Mouse (Mus musculus) 3134 (cell line): ENCODE measurements around the gene Hist1h2bn.
A peak's percentile ranks its signal among the peaks of the same experiment; 100 is the strongest.

Experiments used
- DNase-seq: peaks from one replicate; pipeline ENCODE4 v3.0.0-alpha.2; 2011; ENCODE audit warnings: low spot score; ENCODE audit not compliant: insufficient read length; ENCODE audit errors: extremely low read depth

The Hist1h2bn gene

DNA sequence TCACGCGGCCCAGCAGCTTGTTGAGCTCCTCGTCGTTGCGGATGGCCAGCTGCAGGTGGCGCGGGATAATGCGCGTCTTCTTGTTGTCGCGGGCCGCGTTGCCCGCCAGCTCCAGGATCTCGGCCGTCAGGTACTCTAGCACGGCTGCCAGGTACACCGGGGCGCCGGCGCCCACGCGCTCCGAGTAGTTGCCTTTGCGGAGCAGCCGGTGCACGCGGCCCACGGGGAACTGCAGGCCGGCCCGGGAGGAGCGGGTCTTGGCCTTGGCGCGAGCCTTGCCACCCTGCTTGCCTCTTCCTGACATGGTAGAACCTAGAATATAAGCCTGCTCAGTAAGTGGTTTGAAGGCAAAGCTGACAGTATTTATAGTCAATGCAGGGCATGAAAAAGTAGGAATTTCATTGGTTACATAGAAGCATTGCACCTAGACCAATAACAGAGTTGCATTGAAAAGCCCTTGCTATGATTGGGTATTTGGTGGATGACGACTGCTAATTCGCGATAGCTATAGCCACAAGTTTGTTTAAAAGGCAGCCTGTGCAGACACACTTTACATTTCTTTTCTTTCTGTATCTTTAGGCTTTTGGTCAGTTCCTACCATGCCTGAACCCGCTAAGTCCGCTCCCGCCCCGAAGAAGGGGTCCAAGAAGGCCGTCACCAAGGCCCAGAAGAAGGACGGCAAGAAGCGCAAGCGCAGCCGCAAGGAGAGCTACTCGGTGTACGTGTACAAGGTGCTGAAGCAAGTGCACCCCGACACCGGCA lies at the start of gene Hist1h2bn, which contains the start of gene Hist1h2ak:
Hist1h2bn (plus strand) TSS at position 600 of the 762 bp plus-strand sequence.
Hist1h2ak (minus strand) TSS at position 304 of the 762 bp plus-strand sequence.
- peak; percentile 95 for DNase-seq

DNA sequence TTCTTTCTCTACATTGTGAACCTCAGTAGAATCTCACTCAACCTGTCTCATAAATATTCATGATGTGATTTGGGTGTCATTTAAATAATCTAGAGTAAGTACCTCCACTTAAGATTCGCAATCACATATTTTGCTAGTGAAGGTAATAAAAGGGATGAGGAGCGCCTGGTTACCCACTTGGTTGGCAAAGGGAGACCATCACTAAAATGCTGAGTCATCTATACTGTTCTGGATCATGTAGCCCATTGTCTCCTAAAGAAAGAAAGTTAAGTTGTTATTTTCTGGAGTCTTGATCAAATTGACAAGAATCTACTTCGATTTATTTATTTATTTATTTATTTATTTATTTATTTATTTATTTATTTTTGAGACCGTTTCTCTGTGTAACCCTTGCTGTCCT lies 47.3 kb upstream of the Hist1h2bn start:
- DNase-seq, result no peak

DNA sequence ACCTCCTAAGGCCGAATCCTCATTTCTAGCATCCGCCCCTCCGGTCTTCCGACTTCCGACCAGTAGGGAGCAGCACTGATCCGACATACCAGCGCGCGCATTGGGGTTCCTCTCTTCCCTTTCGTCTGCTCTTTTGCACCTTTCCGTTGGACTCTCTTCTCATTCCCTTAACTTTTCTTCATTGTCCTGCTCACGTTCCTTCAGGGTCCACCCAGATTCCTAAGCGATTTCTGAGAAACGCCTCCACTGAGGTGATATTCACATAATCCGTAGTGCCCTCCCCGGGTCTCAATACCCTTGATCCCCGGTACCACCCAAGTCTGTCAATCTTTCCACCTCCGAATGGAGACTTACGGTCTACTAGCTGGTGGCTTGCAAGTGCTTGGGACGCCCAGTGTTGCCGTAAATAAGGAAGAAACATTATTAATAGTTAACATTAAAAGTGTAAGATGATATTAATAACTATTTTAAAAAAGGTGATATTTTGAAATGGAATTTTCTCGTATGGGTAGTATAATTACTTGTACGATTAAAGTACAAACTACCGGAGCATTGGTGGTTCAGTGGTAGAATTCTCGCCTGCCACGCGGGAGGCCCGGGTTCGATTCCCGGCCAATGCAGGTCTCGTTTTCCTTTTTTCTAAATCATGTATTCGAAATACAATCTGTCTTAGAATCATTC lies 43.8 kb upstream of the Hist1h2bn start:
- DNase-seq, result peak; percentile 67

DNA sequence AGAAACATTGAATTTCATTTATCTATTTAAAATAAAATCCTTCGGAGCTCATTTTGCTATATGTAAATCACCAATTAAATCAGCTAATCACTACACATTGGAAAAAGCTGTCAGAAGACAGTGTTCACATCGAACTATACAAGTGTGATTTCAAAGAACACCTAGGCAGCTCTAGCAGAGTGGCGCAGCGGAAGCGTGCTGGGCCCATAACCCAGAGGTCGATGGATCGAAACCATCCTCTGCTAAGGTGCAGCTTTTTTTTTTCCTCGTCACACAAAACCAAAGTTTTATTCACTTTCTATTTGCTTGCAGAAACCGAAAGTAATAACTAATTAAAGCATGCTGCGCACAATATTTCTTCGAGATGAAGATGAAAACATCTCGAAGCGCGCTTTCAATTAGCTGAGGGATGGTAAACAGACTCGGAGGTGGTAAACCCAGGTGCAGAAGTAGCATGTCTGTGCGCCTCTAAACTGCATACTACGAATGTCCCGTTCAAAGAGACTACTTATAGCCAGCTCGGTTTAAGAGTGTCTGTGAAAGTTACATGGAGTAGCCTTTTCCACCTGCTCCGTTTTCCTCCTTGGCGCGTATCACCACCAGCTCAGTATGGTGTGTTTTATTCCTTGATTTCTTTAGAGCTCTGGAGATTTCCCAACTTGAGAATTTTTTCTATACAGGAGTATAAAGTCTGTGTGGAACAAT lies 43.0 kb upstream of the Hist1h2bn start:
- peak; percentile 69 for DNase-seq

DNA sequence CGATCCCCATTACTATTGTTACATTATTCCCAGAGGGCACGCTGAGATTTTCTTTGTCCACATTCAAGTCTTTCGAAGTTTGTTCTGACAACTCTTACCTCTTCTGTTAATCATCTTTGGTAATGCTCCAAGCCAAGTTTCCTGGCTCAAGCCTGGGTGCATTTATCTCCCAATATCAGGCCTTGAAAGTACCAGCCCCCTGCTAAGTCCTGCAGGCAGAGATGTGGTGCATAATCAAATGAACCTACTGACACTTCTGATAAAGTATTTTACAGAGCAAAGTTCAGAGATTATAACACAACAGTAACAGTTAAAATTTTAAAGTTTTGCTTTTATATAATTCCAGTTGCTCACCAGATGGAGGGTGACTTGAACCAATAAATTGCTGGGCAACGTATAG lies 42.2 kb upstream of the Hist1h2bn start:
- DNase-seq, result no peak

DNA sequence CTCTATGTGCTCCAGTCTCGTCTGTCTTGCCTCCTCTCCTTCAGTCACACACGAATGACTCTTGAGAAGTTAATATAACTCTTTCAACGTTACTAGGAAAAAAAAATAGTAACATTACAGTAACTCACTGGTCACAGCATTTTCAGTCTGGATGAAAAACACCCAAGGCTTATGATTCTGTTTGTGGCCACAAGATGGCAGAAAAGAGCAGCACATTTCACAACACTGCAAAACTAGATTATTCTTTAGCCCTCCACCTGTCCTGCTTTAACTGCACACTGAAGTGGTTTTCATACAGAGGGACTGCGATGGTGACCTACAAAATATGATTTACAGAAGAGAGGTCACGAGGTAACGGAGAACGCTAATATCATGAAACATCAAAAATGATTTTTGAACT lies 39.2 kb upstream of the Hist1h2bn start:
- DNase-seq, result peak; percentile 41

DNA sequence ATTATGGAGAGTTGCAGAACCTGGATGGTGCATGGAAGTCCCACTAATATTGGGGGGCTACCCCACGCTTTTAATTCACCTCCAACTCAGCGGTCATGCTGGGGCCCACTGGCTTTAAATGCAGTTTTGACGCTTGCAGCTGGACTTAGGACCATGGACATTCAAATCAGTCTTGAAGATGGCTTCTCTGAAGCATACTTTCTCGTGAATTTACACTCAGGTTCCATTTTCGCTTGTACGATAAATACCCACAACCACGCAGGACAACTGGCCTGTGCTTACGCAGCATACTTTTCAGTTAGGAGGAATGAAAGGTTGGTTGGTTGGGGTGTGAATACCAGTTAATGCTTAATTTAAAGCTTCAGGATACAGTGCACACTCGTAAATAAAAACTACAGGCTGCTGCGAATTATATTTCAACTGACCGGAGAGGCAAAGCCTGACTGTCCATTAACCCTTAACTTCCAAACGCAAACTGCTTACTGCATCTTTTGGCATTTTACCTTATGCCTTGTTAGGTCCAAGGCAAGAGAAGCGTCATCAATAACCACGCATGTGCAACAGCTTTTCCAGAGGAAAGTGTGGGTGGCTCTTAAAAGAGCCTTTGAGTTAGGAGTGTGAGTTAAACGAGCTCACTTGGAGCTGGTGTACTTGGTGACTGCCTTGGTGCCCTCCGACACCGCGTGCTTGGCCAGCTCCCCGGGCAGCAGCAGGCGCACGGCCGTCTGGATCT lies 38.6 kb upstream of the Hist1h2bn start:
- peak; percentile 84 for DNase-seq

DNA sequence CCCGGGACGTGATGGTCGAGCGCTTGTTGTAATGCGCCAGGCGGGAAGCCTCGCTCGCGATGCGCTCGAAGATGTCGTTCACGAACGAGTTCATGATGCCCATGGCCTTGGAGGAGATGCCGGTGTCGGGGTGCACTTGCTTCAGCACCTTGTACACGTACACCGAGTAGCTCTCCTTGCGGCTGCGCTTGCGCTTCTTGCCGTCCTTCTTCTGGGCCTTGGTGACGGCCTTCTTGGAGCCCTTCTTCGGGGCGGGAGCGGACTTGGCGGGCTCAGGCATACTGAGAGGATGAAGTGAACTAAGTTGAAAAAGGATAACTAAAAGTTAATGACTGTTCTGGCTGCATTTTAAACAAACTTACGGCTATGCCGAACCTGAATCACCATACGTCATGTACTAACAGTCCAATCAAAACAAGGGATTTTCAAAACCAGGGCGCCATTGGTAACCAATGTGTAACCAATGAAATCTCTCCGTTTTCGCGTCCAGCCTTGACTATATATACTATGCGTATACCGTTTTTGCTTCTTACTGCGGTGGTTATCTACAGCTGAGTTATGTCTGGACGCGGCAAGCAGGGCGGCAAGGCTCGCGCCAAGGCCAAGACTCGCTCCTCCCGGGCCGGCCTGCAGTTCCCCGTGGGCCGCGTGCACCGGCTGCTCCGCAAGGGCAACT lies 37.9 kb upstream of the Hist1h2bn start, which contains the start of the genes Hist1h2bl and Hist1h2ai:
Hist1h2bl (minus strand) TSS at position 280 of the 676 bp plus-strand sequence.
Hist1h2ai (plus strand) TSS at position 559 of the 676 bp plus-strand sequence.
- peak; percentile 92 for DNase-seq

DNA sequence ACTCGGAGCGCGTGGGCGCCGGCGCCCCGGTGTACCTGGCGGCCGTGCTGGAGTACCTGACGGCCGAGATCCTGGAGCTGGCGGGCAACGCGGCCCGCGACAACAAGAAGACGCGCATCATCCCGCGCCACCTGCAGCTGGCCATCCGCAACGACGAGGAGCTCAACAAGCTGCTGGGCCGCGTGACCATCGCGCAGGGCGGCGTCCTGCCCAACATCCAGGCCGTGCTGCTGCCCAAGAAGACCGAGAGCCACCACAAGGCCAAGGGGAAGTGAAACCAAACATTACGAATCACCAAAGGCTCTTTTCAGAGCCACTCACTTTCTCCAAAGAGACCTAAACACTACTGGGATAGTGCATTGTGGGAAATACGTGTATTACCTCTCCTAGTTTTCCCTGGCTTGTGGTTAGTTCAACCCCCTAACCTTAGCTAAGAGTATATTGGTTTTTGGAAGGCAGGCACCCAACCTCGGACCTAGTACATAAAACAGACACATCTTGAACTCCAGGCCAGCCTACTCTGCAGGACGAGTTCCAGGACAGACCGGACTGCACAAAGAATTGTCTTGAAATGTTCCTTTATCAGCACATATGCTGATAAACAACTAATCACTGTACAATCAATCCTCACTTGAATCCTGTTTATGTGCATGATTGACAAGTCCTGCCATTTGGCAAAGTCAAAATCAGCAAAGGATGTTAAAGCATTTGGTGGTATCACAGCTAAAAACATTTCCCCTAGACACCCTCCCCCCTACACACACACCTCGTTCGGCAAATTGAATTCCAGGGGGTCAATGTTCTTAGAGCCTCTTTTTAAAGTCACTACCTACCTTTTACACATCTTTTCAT lies 37.2 kb upstream of the Hist1h2bn start:
- DNase-seq, result peak; percentile 75

DNA sequence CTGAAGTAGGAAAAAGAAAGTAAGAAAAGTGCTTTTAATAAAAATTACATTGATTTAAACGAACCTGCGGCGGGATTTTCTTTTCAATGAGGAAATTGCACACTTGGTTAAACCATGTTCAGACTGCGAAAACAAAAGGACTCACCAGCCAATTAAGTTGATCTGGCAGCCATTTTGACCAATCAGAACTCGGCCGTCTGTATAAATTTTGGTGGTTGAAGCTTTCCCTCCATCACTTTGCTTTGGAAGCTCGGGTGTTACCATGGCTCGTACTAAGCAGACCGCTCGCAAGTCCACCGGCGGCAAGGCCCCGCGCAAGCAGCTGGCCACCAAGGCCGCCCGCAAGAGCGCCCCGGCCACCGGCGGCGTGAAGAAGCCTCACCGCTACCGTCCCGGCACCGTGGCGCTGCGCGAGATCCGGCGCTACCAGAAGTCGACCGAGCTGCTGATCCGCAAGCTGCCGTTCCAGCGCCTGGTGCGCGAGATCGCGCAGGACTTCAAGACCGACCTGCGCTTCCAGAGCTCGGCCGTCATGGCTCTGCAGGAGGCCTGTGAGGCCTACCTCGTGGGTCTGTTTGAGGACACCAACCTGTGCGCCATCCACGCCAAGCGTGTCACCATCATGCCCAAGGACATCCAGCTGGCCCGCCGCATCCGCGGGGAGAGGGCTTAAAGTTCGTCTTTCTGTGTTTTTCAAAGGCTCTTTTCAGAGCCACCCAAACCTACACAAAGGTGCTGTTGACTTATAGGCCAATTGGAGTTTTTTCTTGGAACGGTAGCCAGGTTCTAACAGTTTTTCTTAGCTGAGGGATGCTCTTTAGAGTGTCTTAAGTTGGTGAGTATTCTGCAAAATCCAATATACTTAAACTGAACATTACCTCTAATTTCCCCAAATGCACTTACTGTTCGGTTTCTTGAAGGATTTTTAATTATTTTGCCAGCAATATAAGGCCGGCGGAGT lies 36.2 kb upstream of the Hist1h2bn start, which contains the start of gene Hist1h3h:
Hist1h3h (plus strand) TSS at position 263 of the 961 bp plus-strand sequence.
- DNase-seq, result peak; percentile 90

DNA sequence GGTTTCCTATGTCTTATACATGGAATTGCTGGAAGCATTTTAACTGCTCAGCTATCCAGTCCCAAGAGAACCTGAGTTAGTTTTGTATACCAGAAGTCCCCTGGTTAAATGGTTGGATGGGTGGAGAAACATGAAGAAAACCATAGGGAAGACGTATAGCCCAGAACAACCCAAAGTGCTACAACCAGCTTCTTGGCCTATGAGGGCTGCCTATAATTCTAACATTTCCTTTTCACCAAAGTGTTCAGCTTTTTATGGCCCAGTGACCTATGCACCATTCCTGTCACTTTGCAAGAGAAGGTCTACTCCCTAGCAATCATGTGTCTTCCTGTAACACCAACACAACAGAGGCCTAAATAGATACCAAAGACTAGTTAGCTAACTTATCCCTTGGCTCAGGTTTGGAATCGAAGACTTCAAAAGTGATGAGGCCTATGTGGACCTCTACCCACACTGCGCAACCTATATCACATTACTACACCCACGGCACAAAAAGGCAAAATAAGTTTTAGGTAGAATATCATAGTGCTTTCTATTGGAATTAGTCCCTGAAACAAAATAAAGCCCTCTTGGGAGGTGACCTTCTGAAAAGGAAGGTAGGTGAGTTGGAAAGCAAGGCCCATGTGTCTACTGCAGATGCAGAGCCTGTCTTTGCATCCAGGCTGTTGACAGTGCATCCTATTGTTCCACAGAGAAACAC lies 35.4 kb upstream of the Hist1h2bn start:
- peak; percentile 59 for DNase-seq

DNA sequence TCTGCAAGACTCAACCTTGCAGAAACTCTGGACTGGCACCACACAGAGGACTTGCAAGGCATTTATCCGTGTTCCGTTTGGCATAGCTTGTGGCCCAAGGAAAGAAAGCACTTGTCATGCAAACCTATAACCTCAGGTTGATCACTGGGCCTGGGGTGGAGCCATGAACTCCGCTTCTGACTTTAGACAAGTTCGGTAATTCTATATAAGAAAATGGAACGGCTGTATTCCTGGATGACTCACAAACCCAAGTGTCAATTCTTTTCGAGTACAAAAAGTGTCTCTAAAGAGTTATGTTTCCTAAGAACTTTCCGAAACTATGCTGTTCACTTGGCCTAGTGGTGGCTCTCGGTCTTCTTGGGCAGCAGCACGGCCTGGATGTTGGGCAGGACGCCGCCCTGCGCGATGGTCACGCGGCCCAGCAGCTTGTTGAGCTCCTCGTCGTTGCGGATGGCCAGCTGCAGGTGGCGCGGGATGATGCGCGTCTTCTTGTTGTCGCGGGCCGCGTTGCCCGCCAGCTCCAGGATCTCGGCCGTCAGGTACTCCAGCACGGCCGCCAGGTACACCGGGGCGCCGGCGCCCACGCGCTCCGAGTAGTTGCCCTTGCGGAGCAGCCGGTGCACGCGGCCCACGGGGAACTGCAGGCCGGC lies 32.7 kb upstream of the Hist1h2bn start:
- peak; percentile 73 for DNase-seq

DNA sequence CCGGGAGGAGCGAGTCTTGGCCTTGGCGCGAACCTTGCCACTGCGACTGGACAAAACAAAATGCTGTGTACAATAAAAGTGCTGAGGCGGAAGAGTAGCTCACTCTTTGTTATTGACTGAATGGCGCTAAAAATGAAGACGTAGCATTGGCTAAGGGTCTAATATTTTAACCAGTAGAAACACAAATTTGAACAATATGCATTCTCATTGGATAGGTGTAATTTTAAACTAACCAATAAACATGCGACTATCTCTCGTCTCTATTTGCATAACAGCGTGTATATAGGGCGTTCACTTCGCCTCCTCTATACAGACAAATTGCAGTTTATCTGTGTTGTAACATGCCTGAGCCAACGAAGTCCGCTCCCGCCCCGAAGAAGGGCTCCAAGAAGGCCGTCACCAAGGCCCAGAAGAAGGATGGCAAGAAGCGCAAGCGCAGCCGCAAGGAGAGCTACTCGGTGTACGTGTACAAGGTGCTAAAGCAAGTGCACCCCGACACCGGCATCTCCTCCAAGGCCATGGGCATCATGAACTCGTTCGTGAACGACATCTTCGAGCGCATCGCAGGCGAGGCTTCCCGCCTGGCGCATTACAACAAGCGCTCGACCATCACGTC lies 32.1 kb upstream of the Hist1h2bn start, which contains the start of gene Hist1h2bm:
Hist1h2bm (plus strand) TSS at position 288 of the 616 bp plus-strand sequence.
- DNase-seq, result peak; percentile 92

DNA sequence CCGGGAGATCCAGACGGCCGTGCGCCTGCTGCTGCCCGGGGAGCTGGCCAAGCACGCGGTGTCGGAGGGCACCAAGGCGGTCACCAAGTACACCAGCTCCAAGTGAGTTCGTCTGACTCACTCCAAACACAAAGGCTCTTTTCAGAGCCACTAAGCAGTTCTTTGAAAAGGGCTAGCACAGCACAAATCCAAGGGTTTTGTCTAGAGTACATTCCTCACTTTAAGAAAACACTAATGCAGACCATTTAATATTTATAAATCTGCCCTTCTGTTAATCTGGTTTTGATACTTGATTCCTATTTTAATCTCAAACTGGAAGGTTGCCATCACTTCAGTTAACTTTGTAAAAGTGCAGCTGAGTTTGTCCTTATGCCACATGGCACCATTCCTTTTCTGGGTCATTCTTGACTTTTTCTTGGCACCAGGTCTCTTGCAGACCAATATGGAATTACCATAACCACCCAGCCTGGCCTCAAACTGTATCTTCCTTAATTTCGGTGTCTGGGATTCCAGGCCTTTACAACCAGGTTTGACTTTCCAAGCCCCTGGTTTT lies 31.5 kb upstream of the Hist1h2bn start:
- no peak for DNase-seq

DNA sequence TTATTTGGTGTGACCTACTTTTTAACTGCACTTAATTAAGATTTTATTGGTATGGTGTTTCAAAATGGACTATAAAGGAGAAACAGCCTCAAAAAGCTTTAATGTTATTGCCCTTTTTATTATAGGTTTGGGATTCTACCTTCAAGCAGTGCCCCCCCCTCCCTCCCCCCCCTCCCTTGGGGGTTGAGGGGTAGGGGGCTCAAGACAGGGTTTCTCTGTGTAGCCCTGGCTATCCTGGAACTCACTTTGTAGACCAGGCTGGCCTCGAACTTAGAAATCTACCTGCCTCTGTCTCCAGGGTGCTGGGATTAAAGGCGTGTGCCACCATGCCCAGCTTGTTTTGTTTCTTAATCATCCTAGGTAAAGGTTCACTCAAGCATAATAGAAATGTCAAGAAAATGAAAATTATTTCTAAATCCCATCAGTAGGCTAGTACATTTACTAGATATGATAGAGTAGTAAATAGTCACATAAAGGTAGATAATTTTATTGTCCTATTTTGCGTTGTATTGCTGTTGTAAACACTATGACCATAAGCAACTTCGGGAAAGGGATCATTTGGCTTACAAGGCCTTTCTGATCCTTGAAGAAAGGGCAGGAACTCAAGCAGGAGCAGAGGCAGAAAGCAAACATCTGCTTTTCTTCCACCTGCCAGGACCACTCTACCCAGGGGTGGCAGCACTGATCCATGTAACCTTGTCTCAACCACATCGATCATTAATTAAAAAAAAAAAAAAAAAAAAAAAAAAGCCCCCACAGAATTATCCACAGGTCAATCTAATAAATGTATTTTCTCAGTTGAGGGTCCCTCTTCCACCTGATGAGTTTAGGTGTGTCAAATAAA lies 30.7 kb upstream of the Hist1h2bn start:
- peak; percentile 37 for DNase-seq
